Mouse (Mus musculus) bone marrow, adult 2 months (tissue): Measurements from ENCODE around the gene C1qc.

ENCODE experiments used
- CTCF ChIP-seq: fragments of 200-500 bp; IDR thresholded peaks from 2 replicates; pipeline ENCODE4 v1.5.1; 2011; ENCODE audit warnings: low read length, control low read depth; ENCODE audit not compliant: control insufficient read depth, insufficient read depth
- POLR2A ChIP-seq: fragments of 200-500 bp; IDR thresholded peaks from 2 replicates; pipeline ENCODE4 v1.6.1; 2011; ENCODE audit warnings: low read depth, mild to moderate bottlenecking, control low read depth, low read length, borderline replicate concordance; ENCODE audit not compliant: control insufficient read depth

- TF ChIP-seq CTCF (no peak), POLR2A (no peak)
These were observed 18.4 kb upstream of the C1qc start for GRCm38 (mm10) chr4:136911211-136911646.
